Mouse (Mus musculus) lung, adult 18-20 months (tissue): ENCODE measurements around the gene Sdf2.
"Not testable (repeated sequence)": the region's sequence is repeated elsewhere in the genome, so short reads cannot be mapped to it uniquely, and the experiment has no call there.

Source experiments
- DNase-seq, 2 experiments: peaks; one replicate each; pipeline ENCODE4 v3.0.0; 2022; ENCODE audit warnings: mixed read lengths in 2 of 2

Gene Sdf2

GRCm38 (mm10) chr11:78262550-78262949, 17.0 kb downstream of the Sdf2 start:
- peak; percentile 56 to 65 for DNase-seq

- no peak for DNase-seq
Observed at GRCm38 (mm10) chr11:78265571-78265970, 20.0 kb downstream of the Sdf2 start.

GRCm38 (mm10) chr11:78271986-78272385, 26.4 kb downstream of the Sdf2 start:
- no peak for DNase-seq

- DNase-seq: no peak
Observed at GRCm38 (mm10) chr11:78275596-78275995, 30.1 kb downstream of the Sdf2 start.

- not testable (repeated sequence) for DNase-seq
Observed at GRCm38 (mm10) chr11:78276169-78276568, 30.6 kb downstream of the Sdf2 start.

GRCm38 (mm10) chr11:78278853-78279252, 33.3 kb downstream of the Sdf2 start:
- no peak for DNase-seq

- no peak for DNase-seq
Observed at GRCm38 (mm10) chr11:78279586-78279985, 34.0 kb downstream of the Sdf2 start.

GRCm38 (mm10) chr11:78289146-78289763, 43.7 kb downstream of the Sdf2 start:
- DNase-seq: no peak

- no peak for DNase-seq
Observed at GRCm38 (mm10) chr11:78290654-78291053, 45.1 kb downstream of the Sdf2 start, which contains the start of gene BC030499. TSS of gene BC030499 (plus strand) at chr11:78290841.

- no peak for DNase-seq
Observed at GRCm38 (mm10) chr11:78294585-78294984, 49.0 kb downstream of the Sdf2 start.

GRCm38 (mm10) chr11:78300917-78301316, 55.4 kb downstream of the Sdf2 start:
- no peak for DNase-seq

- peak; percentile 89 to 92 for DNase-seq
Observed at GRCm38 (mm10) chr11:78301357-78302084, 56.0 kb downstream of the Sdf2 start, which contains the start of gene Spag5. TSS of gene Spag5 (plus strand) at chr11:78301529.
